Mouse (Mus musculus) cerebellum, adult 2 months (tissue): Measurements from ENCODE around the gene Ddc.

Experiments
- CTCF ChIP-seq: fragments of 200-500 bp; IDR thresholded peaks from 2 replicates; pipeline ENCODE4 v1.5.1; 2011; ENCODE audit warnings: low read depth, mild to moderate bottlenecking, control low read depth, low read length, moderate library complexity, borderline replicate concordance; ENCODE audit not compliant: insufficient read depth
- POLR2A ChIP-seq: fragments of 200-500 bp; IDR thresholded peaks from 2 replicates; pipeline ENCODE4 v1.6.1; 2011; ENCODE audit warnings: low read length, control low read depth, borderline replicate concordance; ENCODE audit not compliant: insufficient read depth

GRCm38 (mm10) chr11:11819206-11819605 is 78.7 kb downstream of the Ddc start:
- TF ChIP-seq POLR2A: no peak
- no peak for TF ChIP-seq CTCF
